7 mouse cellular contexts compared by ENCODE assay signal in the genomic region with DNA sequence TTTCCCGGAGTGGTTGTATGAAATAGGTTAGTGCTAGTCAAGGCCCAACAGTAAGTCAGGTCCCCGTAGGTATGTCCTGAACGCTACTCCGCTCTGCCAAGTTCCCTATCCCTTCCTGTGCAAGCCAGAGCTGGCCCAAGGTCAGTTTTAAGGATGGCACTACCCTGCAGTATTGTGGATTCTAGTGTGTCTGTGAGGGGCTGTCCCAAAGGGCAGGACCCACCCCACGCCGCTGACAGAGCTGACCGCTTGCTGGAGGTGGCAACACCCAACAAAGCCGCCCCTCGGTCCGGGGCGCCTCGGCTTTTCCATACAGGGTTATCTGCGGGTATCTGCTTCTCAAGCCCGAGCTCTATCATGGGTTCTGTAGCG. TPM values are rescaled to one million over a fixed set of nuclear protein-coding genes. Genes with fewer than 3 reads are reported as not detected.
DNase-seq lines count a peak whose midpoint lies in the region; ATAC-seq and TF ChIP-seq lines count a peak whose summit lies in the region.

No protein-coding gene starts in this region.

- H3K27me3 ChIP-seq in lung, postnatal 0 days (replicated peaks; ENCODE audit: insufficient read depth, low read length), result no peaks in the 10 kb centered on the region
- H3K27me3 ChIP-seq in forebrain, embryonic 10.5 days (ENCODE audit: poor library complexity, severe bottlenecking), result no peaks in the 10 kb centered on the region
- H3K27me3 ChIP-seq in liver, embryonic 11.5 days (replicated peaks; ENCODE audit: control insufficient read depth, insufficient read depth, low read length), result no peaks in the 10 kb centered on the region
- H3K27me3 ChIP-seq in stomach, embryonic 16.5 days (ENCODE audit: control insufficient read depth, insufficient read depth, low read length), result no peaks in the 10 kb centered on the region

- H3K36me3 ChIP-seq in lung, postnatal 0 days (ENCODE audit: insufficient read depth, low read length), result no peaks in the 10 kb centered on the region
- H3K36me3 ChIP-seq in forebrain, embryonic 10.5 days (replicated peaks), result peaks cover 23% of the 10 kb centered on the region
- H3K36me3 ChIP-seq in liver, embryonic 11.5 days (ENCODE audit: control insufficient read depth, insufficient read depth, low read length), result peaks cover 3% of the 10 kb centered on the region; the same call in 1 of the 2 replicates
- no peaks in the 10 kb centered on the region for H3K36me3 ChIP-seq in stomach, embryonic 16.5 days (ENCODE audit: control insufficient read depth, insufficient read depth, low read length)

- no peak for TF ChIP-seq CTCF in lung, postnatal 0 days (IDR thresholded peaks at IDR 0.05)

- peak overlapping the region; percentile 83 for H3K4me3 ChIP-seq in lung, postnatal 0 days (ENCODE audit: low read depth, low read length)
- peak overlapping the region; percentile 94 for H3K4me3 ChIP-seq in forebrain, embryonic 10.5 days
- peak overlapping the region; percentile 85 for H3K4me3 ChIP-seq in liver, embryonic 11.5 days (ENCODE audit: low read depth, low read length)
- H3K4me3 ChIP-seq in stomach, embryonic 16.5 days (replicated peaks; ENCODE audit: low read length), result peak overlapping the region; percentile 59

- WGBS in lung, postnatal 0 days, result 7% methylated on average over 15 of the region's 15 CpGs
- whole genome bisulfite sequencing in forebrain, embryonic 10.5 days, result 4% methylated on average over 15 of the region's 15 CpGs
- WGBS in liver, embryonic 11.5 days, result 4% methylated on average over 15 of the region's 15 CpGs
- 2% methylated on average over 15 of the region's 15 CpGs for WGBS in stomach, embryonic 16.5 days

- peak overlapping the region; percentile 97 for H3K27ac ChIP-seq in lung, postnatal 0 days (ENCODE audit: low read length)
- peak overlapping the region; percentile 100 for H3K27ac ChIP-seq in forebrain, embryonic 10.5 days
- peak overlapping the region; percentile 100 for H3K27ac ChIP-seq in liver, embryonic 11.5 days (ENCODE audit: low read depth, low read length)
- H3K27ac ChIP-seq in stomach, embryonic 16.5 days (ENCODE audit: low read length), result peak overlapping the region; percentile 88

- H3K9me3 ChIP-seq in lung, postnatal 0 days (ENCODE audit: low read length), result no peaks in the 10 kb centered on the region
- no peaks in the 10 kb centered on the region for H3K9me3 ChIP-seq in forebrain, embryonic 10.5 days
- H3K9me3 ChIP-seq in liver, embryonic 11.5 days (ENCODE audit: control insufficient read depth, low read length), result no peaks in the 10 kb centered on the region
- H3K9me3 ChIP-seq in stomach, embryonic 16.5 days (replicated peaks; ENCODE audit: control insufficient read depth, low read length), result no peaks in the 10 kb centered on the region

- H3K9ac ChIP-seq in lung, postnatal 0 days (replicated peaks; ENCODE audit: low read depth), result peak overlapping the region; percentile 84
- peak overlapping the region; percentile 92 for H3K9ac ChIP-seq in liver, embryonic 11.5 days (ENCODE audit: low read depth, low read length)
- peak overlapping the region; percentile 78 for H3K9ac ChIP-seq in stomach, embryonic 16.5 days (ENCODE audit: low read length)

- peak overlapping the region; percentile 86 for H3K4me2 ChIP-seq in lung, postnatal 0 days (replicated peaks; ENCODE audit: low read depth, low read length)
- H3K4me2 ChIP-seq in liver, embryonic 11.5 days, result peak overlapping the region; percentile 93
- peak overlapping the region; percentile 81 for H3K4me2 ChIP-seq in stomach, embryonic 16.5 days (ENCODE audit: low read depth, low read length)

- DNase-seq in lung, postnatal 0 days (ENCODE audit: low spot score), result peak; percentile 57
- DNase-seq in lung, adult 18-20 months, result no peak
- DNase-seq in forebrain, embryonic 10.5 days (ENCODE audit: extremely low spot score, low spot score), result no peak
- DNase-seq in liver, embryonic 11.5 days (ENCODE audit: low spot score), result peak; percentile 83
- DNase-seq in embryo, embryonic 11 days, result no peak
- DNase-seq in left cerebral cortex, postnatal 14 days (ENCODE audit: low spot score in 2 of 2), result no peak

- intact Hi-C loops in left cerebral cortex, postnatal 14 days (cut with DNase I), result loop anchor here (2.0 kb wide), 1 partner anchor 27 kb away; no protein-coding TSS in a partner anchor

- peaks cover 10% of the 10 kb centered on the region; the same call in 1 of the 2 replicates for H3K4me1 ChIP-seq in lung, postnatal 0 days (ENCODE audit: insufficient read depth, low read depth, low read length)
- peaks cover 25% of the 10 kb centered on the region for H3K4me1 ChIP-seq in forebrain, embryonic 10.5 days
- peaks cover 17% of the 10 kb centered on the region for H3K4me1 ChIP-seq in liver, embryonic 11.5 days (replicated peaks; ENCODE audit: control insufficient read depth, insufficient read depth, low read length)
- H3K4me1 ChIP-seq in stomach, embryonic 16.5 days (ENCODE audit: control insufficient read depth, insufficient read depth, low read length), result peaks cover 22% of the 10 kb centered on the region

- peak; percentile 43 for ATAC-seq in lung, postnatal 0 days
- ATAC-seq in liver, embryonic 11.5 days (replicated peaks; ENCODE audit: low FRiP score), result no peak; the same call in none of the 2 replicates
- ATAC-seq in stomach, embryonic 16.5 days (ENCODE audit: insufficient read depth, low FRiP score), result peak; percentile 39

- TF ChIP-seq EP300 in lung, postnatal 0 days (IDR thresholded peaks at IDR 0.05), result no peak

RNA-seq across cellular contexts. Expression of a gene that starts 0.4 kb away (rescaled TPM):
- 242 and 276 TPM in 2 replicates for polyA plus RNA-seq in lung, postnatal 0 days (2015; fragmentation: Nextera tagmentation; extraction: Ambion mirVana)
- 440 and 451 TPM in 2 replicates for polyA plus RNA-seq in forebrain, embryonic 10.5 days (2016; fragmentation: Nextera tagmentation; extraction: Ambion mirVana)
- polyA plus RNA-seq in liver, embryonic 11.5 days (2014; fragmentation: Nextera tagmentation; extraction: Ambion mirVana), result 361 and 380 TPM in 2 replicates
- 405 and 418 TPM in 2 replicates for polyA plus RNA-seq in stomach, embryonic 16.5 days (2015; fragmentation: Nextera tagmentation; extraction: Ambion mirVana)
- total RNA-seq in left cerebral cortex, postnatal 14 days (2021), result 1,000 to 10,000 TPM; 1,147 to 1,287 TPM

Comparison
In these comparisons a context has a peak if more than half of its experiments do, and no peak if none do; other contexts are left out.
1. DNase-seq: peak in lung, postnatal 0 days (single experiment) and liver, embryonic 11.5 days (single experiment); none in lung, adult 18-20 months (0 of 2), forebrain, embryonic 10.5 days (single experiment), embryo, embryonic 11 days (single experiment) and left cerebral cortex, postnatal 14 days (0 of 2).
2. Peak in every context shown above with its lines, with median percentiles within 50 percentile points of each other: H3K27ac ChIP-seq, H3K4me2 ChIP-seq, H3K4me3 ChIP-seq and H3K9ac ChIP-seq.